8 mouse cellular contexts compared by ENCODE assay signal in genomic region chr5:130078096-130078833, GRCm38 (mm10). TPM values are rescaled to one million over a fixed set of nuclear protein-coding genes. Genes with fewer than 3 reads are reported as not detected.
DNase-seq lines count a peak whose midpoint lies in the region; ATAC-seq and TF ChIP-seq lines count a peak whose summit lies in the region.

No protein-coding gene starts in this region.

- peaks cover 19% of the 10 kb centered on the region for H3K4me1 ChIP-seq in forebrain, embryonic 10.5 days
- H3K4me1 ChIP-seq in forebrain, embryonic 12.5 days, result peaks cover 9% of the 10 kb centered on the region; the same call in 1 of the 2 replicates
- H3K4me1 ChIP-seq in neural tube, embryonic 12.5 days, result peaks cover 8% of the 10 kb centered on the region; the same call in 1 of the 2 replicates
- peaks cover 27% of the 10 kb centered on the region for H3K4me1 ChIP-seq in liver, embryonic 13.5 days (replicated peaks)
- H3K4me1 ChIP-seq in stomach, postnatal 0 days (replicated peaks; ENCODE audit: control insufficient read depth, insufficient read depth), result peaks cover 2% of the 10 kb centered on the region; the same call in 1 of the 2 replicates

- peaks cover 9% of the 10 kb centered on the region for H3K9me3 ChIP-seq in forebrain, embryonic 10.5 days
- H3K9me3 ChIP-seq in forebrain, embryonic 12.5 days, result no peaks in the 10 kb centered on the region
- peaks cover 5% of the 10 kb centered on the region; the same call in 1 of the 2 replicates for H3K9me3 ChIP-seq in neural tube, embryonic 12.5 days
- peaks cover 4% of the 10 kb centered on the region; the same call in 1 of the 2 replicates for H3K9me3 ChIP-seq in liver, embryonic 13.5 days (replicated peaks)
- no peaks in the 10 kb centered on the region for H3K9me3 ChIP-seq in stomach, postnatal 0 days (ENCODE audit: control insufficient read depth, low read length)

- ATAC-seq in forebrain, embryonic 12.5 days (ENCODE audit: low FRiP score), result no peak
- ATAC-seq in neural tube, embryonic 12.5 days (ENCODE audit: low FRiP score, low read depth), result no peak
- ATAC-seq in liver, embryonic 13.5 days (ENCODE audit: low read depth), result no peak
- no peak for ATAC-seq in stomach, postnatal 0 days (ENCODE audit: low FRiP score, low TSS enrichment)
- ATAC-seq in monocyte, adult 5-6 weeks (replicated peaks; ENCODE audit: insufficient number of reproducible peaks, low FRiP score, low TSS enrichment, poor library complexity, severe bottlenecking), result no peak

- H3K27me3 ChIP-seq in forebrain, embryonic 10.5 days (ENCODE audit: poor library complexity, severe bottlenecking), result peaks cover 14% of the 10 kb centered on the region
- H3K27me3 ChIP-seq in forebrain, embryonic 12.5 days, result no peaks in the 10 kb centered on the region
- H3K27me3 ChIP-seq in neural tube, embryonic 12.5 days (replicated peaks), result no peaks in the 10 kb centered on the region
- H3K27me3 ChIP-seq in liver, embryonic 13.5 days, result peaks cover 10% of the 10 kb centered on the region
- no peaks in the 10 kb centered on the region for H3K27me3 ChIP-seq in stomach, postnatal 0 days (ENCODE audit: control insufficient read depth, insufficient read depth, low read length)

- WGBS in forebrain, embryonic 10.5 days, result 78% methylated on average over 9 of the region's 9 CpGs
- WGBS in forebrain, embryonic 12.5 days, result 81% methylated on average over 9 of the region's 9 CpGs
- 81% methylated on average over 9 of the region's 9 CpGs for WGBS in neural tube, embryonic 12.5 days
- 51% methylated on average over 9 of the region's 9 CpGs for WGBS in liver, embryonic 13.5 days (ENCODE audit: insufficient replicate concordance)
- WGBS in stomach, postnatal 0 days, result 63% methylated on average over 9 of the region's 9 CpGs

- no peak overlapping the region for H3K9ac ChIP-seq in forebrain, embryonic 12.5 days
- H3K9ac ChIP-seq in neural tube, embryonic 12.5 days, result no peak overlapping the region
- 0 out of 2 replicates have a peak overlapping the region, but pooled peaks have one; percentile 91 for H3K9ac ChIP-seq in liver, embryonic 13.5 days
- no peak overlapping the region for H3K9ac ChIP-seq in stomach, postnatal 0 days (ENCODE audit: low read length)

- peak overlapping the region; percentile 96 for H3K27ac ChIP-seq in forebrain, embryonic 10.5 days
- H3K27ac ChIP-seq in forebrain, embryonic 12.5 days, result no peak overlapping the region
- H3K27ac ChIP-seq in neural tube, embryonic 12.5 days, result no peak overlapping the region
- H3K27ac ChIP-seq in liver, embryonic 13.5 days, result peak overlapping the region; percentile 36; the same call in 1 of the 2 replicates
- peak overlapping the region; percentile 40; the same call in 1 of the 2 replicates for H3K27ac ChIP-seq in stomach, postnatal 0 days (replicated peaks)

- H3K4me2 ChIP-seq in forebrain, embryonic 12.5 days, result no peak overlapping the region
- peak overlapping the region; percentile 77 for H3K4me2 ChIP-seq in neural tube, embryonic 12.5 days (replicated peaks)
- no peak overlapping the region for H3K4me2 ChIP-seq in liver, embryonic 13.5 days
- no peak overlapping the region; the same call in 1 of the 2 replicates for H3K4me2 ChIP-seq in stomach, postnatal 0 days (replicated peaks; ENCODE audit: low read depth)

- no peak overlapping the region for H3K4me3 ChIP-seq in forebrain, embryonic 10.5 days
- H3K4me3 ChIP-seq in forebrain, embryonic 12.5 days (replicated peaks), result no peak overlapping the region
- H3K4me3 ChIP-seq in neural tube, embryonic 12.5 days, result no peak overlapping the region
- H3K4me3 ChIP-seq in liver, embryonic 13.5 days (replicated peaks), result no peak overlapping the region
- no peak overlapping the region for H3K4me3 ChIP-seq in stomach, postnatal 0 days (ENCODE audit: low read depth, low read length)

- DNase-seq in forebrain, embryonic 10.5 days (ENCODE audit: extremely low spot score, low spot score), result no peak
- DNase-seq in neural tube, embryonic 10.5 days (ENCODE audit: extremely low spot score, low spot score), result no peak
- DNase-seq in liver, embryonic 13.5 days, result no peak
- DNase-seq in stomach, postnatal 0 days (ENCODE audit: low spot score), result no peak
- DNase-seq in natural killer cell, adult 2 months (ENCODE audit: low spot score in 2 of 2), result no peak

- no peak for TF ChIP-seq EP300 in stomach, postnatal 0 days (optimal IDR thresholded peaks at IDR 0.05)

- peaks cover 29% of the 10 kb centered on the region for H3K36me3 ChIP-seq in forebrain, embryonic 10.5 days (replicated peaks)
- H3K36me3 ChIP-seq in forebrain, embryonic 12.5 days (replicated peaks), result peaks cover 11% of the 10 kb centered on the region
- H3K36me3 ChIP-seq in neural tube, embryonic 12.5 days, result peaks cover 7% of the 10 kb centered on the region; the same call in 1 of the 2 replicates
- H3K36me3 ChIP-seq in liver, embryonic 13.5 days, result peaks cover 7% of the 10 kb centered on the region
- H3K36me3 ChIP-seq in stomach, postnatal 0 days (ENCODE audit: control insufficient read depth, insufficient read depth, low read length), result no peaks in the 10 kb centered on the region

- no peak for TF ChIP-seq CTCF in stomach, postnatal 0 days (IDR thresholded peaks at IDR 0.05; ENCODE audit: low read depth)

RNA-seq across cellular contexts. Expression of gene Tpst1, which starts 5.1 kb away (rescaled TPM):
- 54.9 and 57.0 TPM in 2 replicates for polyA plus RNA-seq in forebrain, embryonic 10.5 days (2016; fragmentation: Nextera tagmentation; extraction: Ambion mirVana)
- 55.1 and 56.5 TPM in 2 replicates for polyA plus RNA-seq in forebrain, embryonic 12.5 days (2016; fragmentation: Nextera tagmentation; extraction: Ambion mirVana)
- polyA plus RNA-seq in neural tube, embryonic 12.5 days (2016; fragmentation: Nextera tagmentation; extraction: Ambion mirVana), result 56.4 and 58.4 TPM in 2 replicates
- polyA plus RNA-seq in liver, embryonic 13.5 days (2015; fragmentation: Nextera tagmentation; extraction: Ambion mirVana), result 27.2 and 33.5 TPM in 2 replicates
- 44.5 and 47.3 TPM in 2 replicates for polyA plus RNA-seq in stomach, postnatal 0 days (2015; fragmentation: Nextera tagmentation; extraction: Ambion mirVana)
- total RNA-seq in monocyte, adult 5-6 weeks (2017), result 8.2 to 14.2 TPM (median 11.6 TPM) in 3 replicates

RNA-seq across cellular contexts. Expression of gene Crcp, which starts 49.2 kb away (rescaled TPM):
- 61.3 and 64.0 TPM in 2 replicates for polyA plus RNA-seq in forebrain, embryonic 10.5 days (2016; fragmentation: Nextera tagmentation; extraction: Ambion mirVana)
- polyA plus RNA-seq in forebrain, embryonic 12.5 days (2016; fragmentation: Nextera tagmentation; extraction: Ambion mirVana), result 54.0 and 55.8 TPM in 2 replicates
- 61.5 and 65.3 TPM in 2 replicates for polyA plus RNA-seq in neural tube, embryonic 12.5 days (2016; fragmentation: Nextera tagmentation; extraction: Ambion mirVana)
- 31.6 and 34.4 TPM in 2 replicates for polyA plus RNA-seq in liver, embryonic 13.5 days (2015; fragmentation: Nextera tagmentation; extraction: Ambion mirVana)
- polyA plus RNA-seq in stomach, postnatal 0 days (2015; fragmentation: Nextera tagmentation; extraction: Ambion mirVana), result 26.0 and 26.4 TPM in 2 replicates
- 34.5 to 51.7 TPM (median 50.6 TPM) in 3 replicates for total RNA-seq in monocyte, adult 5-6 weeks (2017)

RNA-seq across cellular contexts. Expression of gene Asl, which starts 49.2 kb away (rescaled TPM):
- polyA plus RNA-seq in forebrain, embryonic 10.5 days (2016; fragmentation: Nextera tagmentation; extraction: Ambion mirVana), result 33.2 and 36.6 TPM in 2 replicates
- 20.9 and 23.5 TPM in 2 replicates for polyA plus RNA-seq in forebrain, embryonic 12.5 days (2016; fragmentation: Nextera tagmentation; extraction: Ambion mirVana)
- polyA plus RNA-seq in neural tube, embryonic 12.5 days (2016; fragmentation: Nextera tagmentation; extraction: Ambion mirVana), result 31.7 and 37.2 TPM in 2 replicates
- 37.8 and 45.2 TPM in 2 replicates for polyA plus RNA-seq in liver, embryonic 13.5 days (2015; fragmentation: Nextera tagmentation; extraction: Ambion mirVana)
- 27.3 and 36.1 TPM in 2 replicates for polyA plus RNA-seq in stomach, postnatal 0 days (2015; fragmentation: Nextera tagmentation; extraction: Ambion mirVana)
- total RNA-seq in monocyte, adult 5-6 weeks (2017), result 21.0 to 38.4 TPM (median 29.3 TPM) in 3 replicates

Comparison
In these comparisons a context has a peak if more than half of its experiments do, and no peak if none do; other contexts are left out.
1. H3K27ac ChIP-seq: peak in forebrain, embryonic 10.5 days (single experiment), liver, embryonic 13.5 days (single experiment) and stomach, postnatal 0 days (single experiment); none in forebrain, embryonic 12.5 days (single experiment) and neural tube, embryonic 12.5 days (single experiment).